ENCODE assay signal across 8 mouse cellular contexts in the genomic region with DNA sequence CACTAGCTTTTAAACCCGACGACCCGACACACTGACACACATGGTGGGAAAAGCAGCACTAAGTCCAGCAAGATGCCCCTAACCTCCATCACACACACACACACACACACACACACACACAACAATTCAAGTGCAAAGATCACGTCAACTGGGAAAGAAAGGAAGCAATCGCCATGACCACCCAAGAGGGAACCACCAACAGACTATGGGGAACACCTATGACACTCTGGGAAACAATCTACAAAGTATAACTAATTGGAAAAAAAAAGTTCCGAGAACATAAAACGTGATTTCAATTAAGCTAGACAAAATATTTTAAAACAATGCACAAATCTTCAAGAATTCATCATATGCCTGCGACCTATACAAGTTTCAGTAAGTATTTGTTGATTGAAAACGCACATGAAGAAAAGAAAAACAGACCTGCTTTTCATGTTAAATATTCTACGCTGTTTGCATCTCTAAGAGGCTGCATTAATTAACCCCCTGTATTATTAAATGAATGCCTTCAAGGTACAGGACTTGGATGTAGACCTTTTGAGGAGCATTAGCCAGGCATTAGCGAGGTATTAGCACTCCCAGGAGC. TPM values are rescaled to one million over a fixed set of nuclear protein-coding genes. Genes with fewer than 3 reads are reported as not detected.
DNase-seq lines count a peak whose midpoint lies in the region; ATAC-seq and TF ChIP-seq lines count a peak whose summit lies in the region.

No protein-coding gene starts in this region.

- peak overlapping the region; percentile 84 for H3K4me2 ChIP-seq in liver, embryonic 14.5 days (ENCODE audit: low read depth)
- H3K4me2 ChIP-seq in stomach, postnatal 0 days (replicated peaks; ENCODE audit: low read depth), result peak overlapping the region; percentile 95

- DNase-seq in cerebellum, adult 2 months, result no peak
- DNase-seq in cerebellum, adult 11-12 months, result no peak
- DNase-seq in testis, postnatal 10 days (ENCODE audit: low spot score), result no peak
- DNase-seq in liver, embryonic 14.5 days (ENCODE audit: low read depth in 3 of 3, low spot score in 3 of 3), result no peak
- DNase-seq in stomach, postnatal 0 days (ENCODE audit: low spot score), result no peak
- no peak for DNase-seq in cerebellum, adult 8-10 months
- DNase-seq in frontal cortex, postnatal 25 days (ENCODE audit: low spot score in 2 of 2), result no peak

- no peak for TF ChIP-seq CTCF in cerebellum, adult 2 months (IDR thresholded peaks at IDR 0.05; ENCODE audit: borderline replicate concordance, insufficient read depth, low read depth, low read length)
- TF ChIP-seq CTCF in testis, adult 2 months (IDR thresholded peaks at IDR 0.05; ENCODE audit: control insufficient read depth, insufficient read depth, insufficient replicate concordance, low read depth, low read length), result no peak
- TF ChIP-seq CTCF in liver, embryonic 14.5 days (IDR thresholded peaks at IDR 0.05; ENCODE audit: low read depth), result no peak
- TF ChIP-seq CTCF in stomach, postnatal 0 days (IDR thresholded peaks at IDR 0.05; ENCODE audit: low read depth), result no peak

- no peak overlapping the region for H3K27ac ChIP-seq in cerebellum, adult 2 months (ENCODE audit: insufficient read depth, low read length)
- no peak overlapping the region for H3K27ac ChIP-seq in testis, adult 2 months (ENCODE audit: control insufficient read depth, insufficient read depth, low read depth, low read length)
- peak overlapping the region; percentile 83 for H3K27ac ChIP-seq in liver, embryonic 14.5 days
- no peak overlapping the region for H3K27ac ChIP-seq in stomach, postnatal 0 days (replicated peaks)

- 44% methylated on average over 11 of the region's 11 CpGs for WGBS in cerebellum, adult 2 months
- WGBS in liver, embryonic 14.5 days (ENCODE audit: insufficient replicate concordance), result 14% methylated on average over 11 of the region's 11 CpGs
- WGBS in stomach, postnatal 0 days, result 60% methylated on average over 11 of the region's 11 CpGs

- peak overlapping the region; percentile 95 for H3K9ac ChIP-seq in liver, embryonic 14.5 days (replicated peaks)
- peak overlapping the region; percentile 67 for H3K9ac ChIP-seq in stomach, postnatal 0 days (ENCODE audit: low read length)

- H3K4me3 ChIP-seq in cerebellum, adult 2 months (replicated peaks; ENCODE audit: insufficient read depth, low read depth, low read length), result peak overlapping the region; percentile 92
- peak overlapping the region; percentile 90 for H3K4me3 ChIP-seq in testis, adult 2 months (ENCODE audit: control insufficient read depth, low read depth, low read length)
- H3K4me3 ChIP-seq in liver, embryonic 14.5 days (ENCODE audit: insufficient read depth in 1 of 2, low read depth in 2 of 2, low read length in 2 of 2), result peak overlapping the region; percentile 96 to 99
- H3K4me3 ChIP-seq in stomach, postnatal 0 days (ENCODE audit: low read depth, low read length), result peak overlapping the region; percentile 74

- H3K9me3 ChIP-seq in liver, embryonic 14.5 days (ENCODE audit: control insufficient read depth, low read length), result no peaks in the 10 kb centered on the region
- no peaks in the 10 kb centered on the region for H3K9me3 ChIP-seq in stomach, postnatal 0 days (ENCODE audit: control insufficient read depth, low read length)

- H3K36me3 ChIP-seq in testis, adult 2 months (ENCODE audit: control insufficient read depth, insufficient read depth, low read length), result peaks cover 1% of the 10 kb centered on the region; the same call in 1 of the 2 replicates
- H3K36me3 ChIP-seq in liver, embryonic 14.5 days (replicated peaks; ENCODE audit: control insufficient read depth, insufficient read depth, low read depth), result no peaks in the 10 kb centered on the region; the same call in 1 of the 2 replicates
- no peaks in the 10 kb centered on the region for H3K36me3 ChIP-seq in stomach, postnatal 0 days (ENCODE audit: control insufficient read depth, insufficient read depth, low read length)

- no peak for ATAC-seq in liver, embryonic 14.5 days (ENCODE audit: insufficient read depth)
- ATAC-seq in stomach, postnatal 0 days (ENCODE audit: low FRiP score, low TSS enrichment), result no peak

- no peak for TF ChIP-seq EP300 in liver, embryonic 14.5 days (IDR thresholded peaks at IDR 0.05; ENCODE audit: low read depth)
- no peak for TF ChIP-seq EP300 in stomach, postnatal 0 days (optimal IDR thresholded peaks at IDR 0.05)

- H3K4me1 ChIP-seq in cerebellum, adult 2 months (ENCODE audit: control insufficient read depth, insufficient read depth, low read length), result no peaks in the 10 kb centered on the region
- H3K4me1 ChIP-seq in testis, adult 2 months (ENCODE audit: control insufficient read depth, insufficient read depth, low read length), result peaks cover 6% of the 10 kb centered on the region
- peaks cover 46 to 47% of the 10 kb centered on the region in 2 experiments for H3K4me1 ChIP-seq in liver, embryonic 14.5 days (replicated peaks; ENCODE audit: control insufficient read depth in 2 of 2, insufficient read depth in 2 of 2, low read length in 1 of 2)
- H3K4me1 ChIP-seq in stomach, postnatal 0 days (replicated peaks; ENCODE audit: control insufficient read depth, insufficient read depth), result no peaks in the 10 kb centered on the region; the same call in 1 of the 2 replicates

- H3K27me3 ChIP-seq in cerebellum, adult 2 months (ENCODE audit: control insufficient read depth, insufficient read depth, low read length), result no peaks in the 10 kb centered on the region
- H3K27me3 ChIP-seq in testis, adult 2 months (ENCODE audit: control insufficient read depth, insufficient read depth, low read length), result no peaks in the 10 kb centered on the region
- no peaks in the 10 kb centered on the region for H3K27me3 ChIP-seq in liver, embryonic 14.5 days (ENCODE audit: control insufficient read depth, insufficient read depth, low read length)
- no peaks in the 10 kb centered on the region for H3K27me3 ChIP-seq in stomach, postnatal 0 days (ENCODE audit: control insufficient read depth, insufficient read depth, low read length)

- TF ChIP-seq POLR2A in cerebellum, adult 2 months (IDR thresholded peaks at IDR 0.05; ENCODE audit: borderline replicate concordance, insufficient read depth, low read length), result no peak
- TF ChIP-seq POLR2A in testis, adult 2 months (IDR thresholded peaks at IDR 0.05; ENCODE audit: control insufficient read depth, low read depth, low read length), result no peak

RNA-seq across cellular contexts. Expression of a gene that starts 0.9 kb away (rescaled TPM):
- 2.2 and 2.6 TPM in 2 replicates for polyA plus RNA-seq in cerebellum, adult 2 months (2012; rRNA removed)
- polyA plus RNA-seq in testis, adult 2 months (2012; rRNA removed), result 2.9 and 3.1 TPM in 2 replicates
- 8.4 and 9.4 TPM in 2 replicates for polyA plus RNA-seq in liver, embryonic 14.5 days (2012; rRNA removed)
- polyA plus RNA-seq in liver, embryonic 14.5 days (2014; fragmentation: Nextera tagmentation; extraction: Ambion mirVana), result 10.4 and 12.0 TPM in 2 replicates
- polyA plus RNA-seq in stomach, postnatal 0 days (2015; fragmentation: Nextera tagmentation; extraction: Ambion mirVana), result 5.1 and 5.9 TPM in 2 replicates

RNA-seq across cellular contexts. Expression of a gene that starts 1.3 kb away (rescaled TPM):
- polyA plus RNA-seq in cerebellum, adult 2 months (2012; rRNA removed), result 15.1 and 15.5 TPM in 2 replicates
- 4.5 and 5.0 TPM in 2 replicates for polyA plus RNA-seq in testis, adult 2 months (2012; rRNA removed)
- 2.3 and 3.1 TPM in 2 replicates for polyA plus RNA-seq in liver, embryonic 14.5 days (2012; rRNA removed)
- 5.1 and 5.4 TPM in 2 replicates for polyA plus RNA-seq in liver, embryonic 14.5 days (2014; fragmentation: Nextera tagmentation; extraction: Ambion mirVana)
- polyA plus RNA-seq in stomach, postnatal 0 days (2015; fragmentation: Nextera tagmentation; extraction: Ambion mirVana), result 14.6 and 16.1 TPM in 2 replicates
